Mouse (Mus musculus) kidney, postnatal 14 days (tissue): ENCODE measurements around the gene P4htm.

Source experiments
- DNase-seq: peaks from one replicate; pipeline ENCODE4 v3.0.0; 2022; ENCODE audit warnings: mixed read lengths

The P4htm gene

DNA sequence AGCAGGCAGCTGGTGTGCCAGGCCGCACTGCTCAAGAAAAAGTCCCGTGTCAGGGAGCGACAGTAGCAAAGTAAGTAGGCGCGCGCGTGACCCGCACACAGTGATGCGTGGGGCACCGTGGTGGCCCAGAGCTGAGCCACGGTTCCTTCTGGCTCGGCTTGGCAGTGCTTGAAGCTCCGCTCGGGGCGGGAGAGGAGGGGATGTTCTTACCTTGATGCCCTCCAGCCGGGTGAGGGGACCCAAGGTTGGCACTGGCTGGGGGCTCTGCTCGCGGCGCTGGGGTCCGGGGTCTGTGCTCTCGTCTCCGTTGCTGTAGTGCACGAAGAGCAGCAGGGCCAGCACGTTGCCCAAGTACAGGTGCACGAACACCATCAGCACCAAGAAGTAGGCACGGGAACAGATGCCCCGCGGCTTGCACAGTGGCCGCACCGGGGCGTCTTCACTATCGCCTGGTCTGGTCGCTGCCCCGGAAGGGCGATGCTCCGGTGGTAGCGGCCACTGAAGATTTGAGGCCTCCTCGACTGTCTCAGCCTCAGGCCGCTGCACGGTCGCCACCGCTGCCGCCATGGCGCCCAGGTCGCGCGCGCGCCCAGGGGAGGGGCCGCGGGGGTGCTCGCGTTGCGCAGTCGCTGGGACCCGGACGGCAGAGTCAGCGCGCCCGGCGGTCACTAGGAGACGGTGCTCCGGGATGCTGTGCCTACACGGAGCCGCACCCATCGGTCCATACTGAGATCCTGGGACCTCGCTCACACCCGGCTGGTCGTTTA, at the start of gene P4htm:
Gene P4htm, minus strand, starts transcription at position 670 of the 767 bp plus-strand sequence.
- peak; percentile 73 for DNase-seq

DNA sequence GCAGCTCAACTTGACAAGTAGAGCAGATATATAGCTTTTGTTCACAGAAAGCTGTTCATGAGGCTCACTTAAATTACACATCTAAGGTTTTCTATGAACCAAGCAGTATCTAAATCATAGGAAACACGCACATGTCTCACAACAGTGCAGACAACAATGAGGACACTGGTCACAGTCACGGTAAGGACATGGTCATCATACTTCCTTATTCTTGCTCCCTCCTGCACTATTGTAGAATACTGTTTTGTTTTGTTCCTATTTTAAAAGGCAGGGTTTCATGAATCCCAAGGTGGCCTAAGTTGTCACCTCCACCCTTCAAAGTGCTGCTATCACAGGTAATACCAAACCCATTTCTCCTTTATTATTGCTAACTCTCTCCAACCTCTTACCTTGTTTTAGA, 42.4 kb upstream of the P4htm start:
- DNase-seq = no peak

DNA sequence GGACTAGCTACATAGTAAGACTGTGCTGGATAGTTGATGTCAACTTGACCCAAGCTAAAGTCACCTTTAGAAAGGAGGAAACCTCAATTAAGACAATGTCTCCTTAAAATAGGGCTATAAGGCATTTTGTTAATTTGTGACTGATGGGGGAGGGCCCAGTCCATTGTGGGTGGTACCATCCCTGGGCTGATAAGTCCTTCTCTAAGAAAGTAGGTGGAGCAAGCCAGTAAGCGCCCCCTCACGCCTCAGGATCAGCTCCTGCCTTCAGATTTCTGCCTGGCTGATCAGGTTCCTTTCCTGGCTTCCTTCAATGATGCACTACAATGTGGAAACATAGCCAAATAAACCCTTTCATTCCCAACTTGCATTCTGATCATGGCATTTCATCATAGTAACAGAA, 37.9 kb upstream of the P4htm start:
- DNase-seq = no peak

DNA sequence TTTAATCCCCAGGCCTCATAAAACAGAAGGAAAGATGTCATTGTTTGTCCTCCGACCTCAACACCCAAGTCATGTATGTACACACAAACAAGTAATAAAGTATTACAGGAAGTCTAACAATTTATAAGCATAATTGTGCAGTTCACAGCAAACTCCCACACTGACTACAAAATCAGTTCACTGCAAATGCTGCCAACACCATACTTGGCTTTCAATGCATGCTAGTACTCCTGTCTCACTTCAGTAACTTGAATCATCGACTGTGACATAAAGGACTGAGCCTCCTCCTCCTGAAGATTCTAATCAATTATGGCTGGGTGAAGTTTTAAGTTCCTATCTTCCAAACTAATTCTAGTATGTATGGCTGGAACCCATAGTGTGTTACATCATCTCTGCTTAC, 36.4 kb upstream of the P4htm start:
- DNase-seq = no peak

DNA sequence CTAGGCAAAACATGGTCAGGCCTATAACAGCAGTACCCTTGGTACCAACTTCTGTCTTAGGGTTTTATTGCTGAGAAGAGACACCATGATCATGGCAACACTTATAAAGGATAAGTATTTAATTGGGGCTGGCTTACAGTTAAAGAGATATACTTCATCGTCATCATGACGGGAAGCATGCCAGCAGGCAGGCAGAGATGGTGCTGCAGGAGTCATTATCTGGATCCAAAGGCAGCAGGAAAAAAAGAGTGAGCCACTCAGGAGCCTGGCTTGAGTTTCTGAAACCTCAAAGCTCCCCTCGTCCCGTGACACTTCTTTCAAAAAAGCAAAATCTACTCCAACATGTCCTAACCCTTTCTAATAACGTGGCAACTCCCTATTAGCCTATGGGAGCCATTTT, 34.9 kb upstream of the P4htm start:
- no peak for DNase-seq

DNA sequence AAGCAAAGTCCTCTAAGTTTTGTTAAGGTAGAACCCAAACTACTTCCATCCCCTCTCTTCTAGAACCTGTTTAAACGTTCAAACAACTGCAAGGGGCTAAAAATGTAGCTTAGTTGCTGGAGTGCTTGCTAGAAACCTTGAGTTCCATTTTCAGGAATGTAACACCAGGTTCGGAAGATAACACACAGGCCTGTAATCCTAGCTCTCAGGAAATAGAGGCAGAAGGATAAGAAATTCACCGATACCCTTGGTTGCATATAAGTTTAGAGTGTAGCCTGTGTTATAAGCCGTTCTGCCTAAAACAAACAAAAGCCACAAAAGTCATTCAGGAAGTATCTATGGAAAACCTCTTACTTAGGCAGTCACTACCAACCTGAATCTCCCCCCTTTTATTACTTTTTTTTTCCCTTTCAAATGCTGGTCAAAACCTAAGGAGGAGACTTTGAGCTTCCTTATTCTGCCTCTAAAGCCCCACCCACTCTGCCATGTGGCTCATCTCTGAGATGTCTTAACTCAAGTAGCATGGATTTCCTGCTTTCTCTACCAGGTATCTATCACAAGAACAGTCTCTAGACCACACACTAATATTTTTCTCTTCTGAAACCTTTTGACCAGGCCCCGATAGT, 34.3 kb upstream of the P4htm start:
- no peak for DNase-seq

DNA sequence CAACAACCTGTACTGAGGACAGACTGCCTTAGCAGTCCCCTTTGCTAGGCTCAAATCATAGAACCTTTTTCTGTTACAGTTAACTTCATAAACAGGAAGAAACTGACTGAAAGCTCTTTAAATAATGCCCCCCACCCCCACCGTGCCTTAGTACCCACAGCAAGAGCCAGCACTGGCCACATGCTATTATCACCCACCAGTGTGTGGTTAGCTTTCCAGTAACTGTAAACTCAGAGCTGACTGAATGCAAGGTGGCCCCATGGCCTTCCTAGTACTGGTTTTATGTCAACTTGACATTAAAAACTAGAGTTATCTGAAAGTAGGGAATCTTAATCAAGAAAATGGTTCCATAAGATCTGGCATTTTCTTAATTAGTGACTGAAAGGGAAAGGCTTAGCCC, 33.2 kb upstream of the P4htm start:
- no peak for DNase-seq

DNA sequence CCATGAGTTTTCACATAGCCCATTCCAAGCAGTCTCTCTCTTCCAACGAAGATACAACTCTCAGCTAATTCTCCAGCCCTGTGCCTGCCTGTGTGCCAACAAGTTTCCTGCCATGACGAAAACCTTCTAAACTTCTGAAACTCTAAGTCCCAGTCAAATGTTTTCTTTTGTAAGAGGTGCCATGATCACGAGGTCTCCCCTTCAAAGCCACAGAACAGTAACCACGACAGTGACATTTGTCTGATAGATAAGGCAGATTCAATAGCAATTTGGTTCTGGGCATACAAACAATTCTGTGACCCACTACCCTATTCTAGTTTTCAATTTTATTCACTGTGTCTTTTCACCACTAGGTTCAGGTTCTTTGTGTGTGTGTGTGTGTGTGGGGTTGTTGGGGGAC, 30.7 kb upstream of the P4htm start:
- DNase-seq = no peak

DNA sequence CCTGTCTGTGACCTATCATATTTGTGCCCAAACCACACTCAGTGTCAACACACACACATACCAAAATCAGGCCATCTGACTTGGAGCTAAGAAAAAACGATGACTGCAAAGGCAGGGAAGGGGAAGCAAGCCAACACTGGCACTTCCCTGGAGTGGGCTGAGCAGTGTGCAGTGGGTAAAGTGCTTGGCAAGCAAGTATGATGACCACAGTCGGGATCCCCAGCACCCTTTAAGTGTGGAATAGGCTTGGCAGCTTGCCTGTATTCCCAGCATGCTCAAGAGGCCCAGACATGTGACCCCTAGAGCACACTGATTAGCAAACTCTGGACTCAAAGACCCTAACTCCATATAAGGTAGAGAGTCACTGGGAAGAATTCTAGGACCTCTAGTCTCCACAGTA, 29.0 kb upstream of the P4htm start:
- peak; percentile 48 for DNase-seq

DNA sequence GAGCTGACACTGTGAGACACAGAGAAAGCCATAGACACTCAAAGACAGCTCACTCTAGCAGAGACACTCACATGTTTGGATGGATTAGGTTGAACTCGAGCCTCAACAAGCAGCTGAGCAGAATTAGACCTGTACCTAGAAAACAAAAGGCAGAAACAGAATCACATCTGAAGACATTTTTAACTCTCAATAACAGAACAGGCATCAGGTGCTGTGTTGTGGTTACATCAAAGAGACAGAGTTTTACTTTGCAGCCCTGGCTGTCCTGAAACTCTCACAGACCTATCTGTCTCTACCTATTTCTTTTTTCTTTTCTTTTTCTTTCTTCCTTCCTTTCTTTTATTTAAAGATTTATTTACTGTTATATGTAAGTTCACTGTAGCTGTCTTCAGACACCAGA, 19.8 kb upstream of the P4htm start:
- DNase-seq = no peak

DNA sequence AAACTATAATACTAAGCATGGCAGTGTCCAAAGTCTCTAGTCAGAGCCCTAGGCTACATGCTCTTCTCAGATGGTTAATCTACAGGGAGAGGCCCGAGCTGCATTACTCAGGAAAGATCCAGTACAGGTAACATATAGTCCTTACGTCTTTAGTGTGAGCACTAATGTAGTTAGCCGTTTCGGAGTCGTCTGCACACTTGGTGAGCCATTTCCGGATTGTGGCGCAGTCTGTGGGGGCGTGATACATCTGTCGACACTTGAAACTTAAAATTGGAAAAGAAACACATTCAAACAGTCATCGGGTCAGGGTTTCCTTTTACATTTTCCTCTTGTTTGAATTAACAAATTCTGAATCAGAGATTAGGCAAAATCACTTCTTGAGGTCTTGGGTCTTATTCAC, 14.0 kb upstream of the P4htm start:
- DNase-seq = no peak

DNA sequence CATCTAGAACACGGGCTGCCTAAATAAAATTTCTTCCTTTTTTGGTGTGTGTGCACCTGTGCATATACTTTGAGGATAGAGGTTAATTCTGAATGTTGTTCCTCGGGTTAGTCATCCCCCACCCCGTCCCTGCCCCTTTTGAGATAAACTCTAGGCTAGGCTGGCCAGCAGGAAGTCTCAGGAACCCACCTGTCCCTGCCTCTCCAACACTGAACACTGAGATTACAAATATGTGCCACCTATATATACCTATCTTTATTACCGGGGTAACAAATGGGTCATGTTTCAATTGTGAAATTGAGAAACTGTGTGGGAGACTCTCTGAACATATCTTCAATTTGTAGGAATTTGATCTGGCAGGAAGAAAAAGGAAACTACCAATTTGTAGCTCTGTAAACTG, 11.4 kb upstream of the P4htm start:
- DNase-seq = no peak

DNA sequence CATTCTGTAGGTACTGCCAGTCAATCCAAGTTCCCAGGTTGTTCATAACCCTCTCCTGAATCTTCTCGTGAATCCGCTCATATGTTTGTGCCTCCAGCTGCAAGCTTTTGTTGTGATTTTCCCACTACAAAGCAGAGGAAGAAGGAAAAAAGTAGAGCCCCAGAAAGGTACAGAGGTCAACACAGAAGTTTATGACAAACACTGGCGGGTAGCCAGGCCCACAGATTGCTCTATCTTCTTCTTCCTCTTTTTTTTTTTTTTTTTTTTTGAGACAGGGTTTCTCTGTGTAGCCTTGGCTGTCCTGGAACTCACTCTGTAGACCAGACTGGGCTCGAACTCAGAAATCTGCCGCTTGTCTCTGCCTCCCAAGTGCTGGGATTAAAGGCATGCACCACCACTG, 10.5 kb upstream of the P4htm start:
- peak; percentile 8 for DNase-seq

DNA sequence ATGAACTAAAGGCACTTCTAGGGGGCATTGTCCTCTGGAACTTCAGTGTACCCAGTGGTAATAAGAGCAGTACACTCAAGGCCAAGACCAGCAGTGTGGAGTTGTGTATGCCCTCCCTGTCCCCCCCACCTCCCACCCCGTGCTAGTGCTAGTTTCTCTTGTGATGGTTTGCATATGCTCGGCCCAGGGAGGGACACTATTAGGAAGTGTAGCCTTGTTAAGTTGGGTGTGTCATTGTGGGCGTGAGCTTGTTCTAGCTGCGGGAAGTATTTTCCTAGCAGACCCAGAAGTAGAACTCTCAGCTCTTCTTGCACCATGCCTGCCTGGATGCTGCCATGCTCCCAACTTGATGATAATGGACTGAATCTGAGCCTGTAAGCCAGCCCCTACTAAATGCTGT, 4.5 kb upstream of the P4htm start:
- no peak for DNase-seq

DNA sequence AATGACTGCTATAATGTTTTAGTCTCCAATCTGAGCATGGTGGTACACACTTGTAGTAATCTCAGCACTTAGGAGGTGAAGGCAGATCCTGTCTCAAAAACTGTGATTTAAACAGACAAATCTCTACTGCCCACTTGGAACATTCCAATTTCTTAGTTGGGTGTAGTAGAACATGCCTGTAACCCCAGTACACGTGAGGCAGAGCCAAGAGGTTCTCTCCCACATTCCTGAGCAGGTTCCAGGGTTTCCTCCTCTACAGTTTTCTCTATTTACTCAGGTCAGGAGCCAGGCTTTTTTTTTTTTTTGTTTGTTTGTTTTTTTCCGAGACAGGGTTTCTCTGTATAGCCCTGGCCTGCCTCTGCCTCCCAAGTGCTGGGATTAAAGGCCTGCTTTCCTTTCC, 2.5 kb upstream of the P4htm start:
- no peak for DNase-seq

DNA sequence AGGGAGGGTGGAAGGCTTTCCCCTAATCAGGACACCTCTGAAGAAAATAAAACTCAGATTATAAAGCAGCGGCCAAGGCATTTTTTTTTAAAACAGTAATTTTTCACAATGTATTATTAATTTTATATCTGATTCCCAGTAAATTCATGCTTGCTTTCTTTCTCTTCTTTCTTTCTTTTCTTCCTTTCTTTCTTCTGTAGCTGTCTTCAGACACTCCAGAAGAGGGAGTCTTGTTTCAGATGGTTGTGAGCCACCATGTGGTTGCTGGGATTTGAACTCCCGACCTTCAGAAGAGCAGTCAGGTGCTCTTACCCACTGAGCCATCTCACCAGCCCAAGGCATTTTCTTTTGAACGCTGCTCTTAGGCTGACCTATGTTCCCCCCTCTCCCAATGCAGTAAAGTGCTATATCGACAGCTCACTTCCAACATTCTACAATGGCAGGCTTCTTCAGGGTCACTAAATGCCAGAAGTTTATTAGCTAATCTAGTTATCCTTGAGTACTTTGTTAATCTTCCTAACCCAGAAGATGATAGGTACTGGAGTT, 1.6 kb upstream of the P4htm start:
- no peak for DNase-seq

DNA sequence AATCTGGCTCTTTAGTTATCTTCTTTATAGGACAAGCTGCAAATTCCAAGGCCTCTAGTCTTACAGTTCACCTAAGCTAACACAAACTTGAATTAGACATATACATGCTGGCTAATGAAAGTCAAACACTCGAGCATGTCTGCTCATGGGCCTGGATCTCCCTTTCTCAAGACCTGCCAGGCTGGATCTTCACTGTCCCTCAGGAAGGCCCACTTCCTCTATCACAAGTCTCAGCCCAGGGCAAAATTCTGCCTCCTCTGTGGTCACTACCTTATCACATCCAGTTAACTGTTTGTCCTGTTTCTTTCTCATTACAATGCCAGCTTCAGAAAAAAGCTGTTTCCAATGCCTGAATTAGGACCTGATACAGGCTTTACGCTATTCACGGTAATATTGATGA, 3.1 kb downstream of the P4htm start:
- DNase-seq = no peak

DNA sequence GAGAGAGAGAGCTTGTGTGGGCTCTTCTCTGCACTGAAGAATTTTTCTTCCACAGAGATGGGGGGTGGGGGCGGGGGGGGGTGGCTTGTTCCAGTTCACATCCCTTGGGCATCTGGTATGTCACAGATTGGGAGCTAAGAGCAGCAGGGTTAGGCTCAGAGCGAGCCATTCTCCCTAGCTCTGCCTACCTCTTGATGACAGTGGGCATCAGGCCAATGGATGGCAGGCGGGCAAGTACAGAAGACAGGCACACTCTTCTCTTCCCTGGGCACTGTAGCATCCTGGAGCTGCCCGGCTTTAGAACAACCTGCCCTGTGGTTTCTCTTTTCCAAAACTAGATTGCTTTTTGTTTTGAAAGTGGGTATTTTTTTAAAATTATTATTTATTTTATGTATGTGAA, 6.0 kb downstream of the P4htm start:
- no peak for DNase-seq

DNA sequence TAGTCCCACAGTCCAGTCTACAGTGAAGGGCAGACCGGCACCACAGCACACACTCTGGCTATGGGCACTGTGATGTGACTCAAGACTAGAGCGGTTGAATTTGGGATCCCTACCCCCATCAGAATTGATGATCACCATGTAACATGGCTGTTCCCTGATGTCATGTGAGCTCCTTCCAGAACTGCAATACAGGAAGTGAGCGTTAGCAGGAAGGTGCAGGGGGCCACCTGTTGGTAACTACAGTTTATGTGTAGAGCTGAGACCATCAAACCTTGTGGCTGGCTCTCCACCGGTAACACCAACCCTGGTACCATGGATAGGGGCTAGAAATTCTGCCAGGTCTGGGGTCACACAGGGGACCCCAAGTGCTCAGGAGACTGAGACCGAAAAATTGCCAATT, 8.2 kb downstream of the P4htm start:
- DNase-seq = peak; percentile 13

DNA sequence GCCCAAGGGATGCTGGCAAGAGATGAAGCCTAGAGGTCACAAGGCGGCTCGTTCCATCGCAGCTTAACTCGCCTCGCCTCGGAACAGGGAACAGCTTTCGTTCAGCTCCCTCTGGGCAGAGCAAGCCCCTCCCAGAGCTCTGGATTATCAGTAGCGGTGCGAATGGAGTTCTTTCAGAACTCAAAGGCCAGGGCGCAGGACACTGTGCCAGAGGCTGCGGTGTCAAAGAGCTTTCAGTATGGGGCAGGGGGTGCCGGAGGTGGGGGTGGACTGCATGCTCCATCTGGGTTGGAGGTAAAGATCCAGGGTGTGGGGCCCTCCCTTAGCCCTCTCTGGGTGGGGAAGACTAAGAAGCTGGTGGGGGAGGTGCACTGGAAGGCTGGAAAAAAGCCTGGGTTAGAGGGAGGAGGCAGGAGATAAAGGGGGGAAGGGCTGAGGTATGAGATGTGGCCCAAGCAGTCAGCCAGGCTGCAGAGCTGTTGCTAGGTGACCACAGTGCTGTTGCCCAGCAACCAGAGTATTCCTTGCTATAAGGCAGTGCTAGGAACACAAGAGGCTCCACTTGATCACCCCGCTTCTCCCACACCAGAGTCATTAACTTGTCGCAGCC, 9.8 kb downstream of the P4htm start:
- peak; percentile 66 for DNase-seq

DNA sequence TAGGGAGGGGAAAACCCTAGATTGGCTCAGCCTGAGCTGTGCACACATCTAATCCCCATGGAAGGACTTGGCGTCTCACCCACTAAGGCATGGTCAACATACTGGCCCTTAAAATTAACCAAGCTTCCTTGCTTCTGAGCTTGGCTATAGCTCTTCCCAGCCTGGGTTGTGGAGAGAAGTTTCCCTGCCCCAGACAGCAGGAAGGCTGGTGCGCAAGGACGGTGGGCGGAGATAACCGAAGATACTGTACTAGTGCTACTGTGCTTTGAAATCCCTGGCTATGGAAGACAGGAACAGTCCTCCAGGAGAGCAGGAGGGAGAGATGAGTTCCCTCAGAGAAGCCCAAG, 18.1 kb downstream of the P4htm start:
- no peak for DNase-seq

DNA sequence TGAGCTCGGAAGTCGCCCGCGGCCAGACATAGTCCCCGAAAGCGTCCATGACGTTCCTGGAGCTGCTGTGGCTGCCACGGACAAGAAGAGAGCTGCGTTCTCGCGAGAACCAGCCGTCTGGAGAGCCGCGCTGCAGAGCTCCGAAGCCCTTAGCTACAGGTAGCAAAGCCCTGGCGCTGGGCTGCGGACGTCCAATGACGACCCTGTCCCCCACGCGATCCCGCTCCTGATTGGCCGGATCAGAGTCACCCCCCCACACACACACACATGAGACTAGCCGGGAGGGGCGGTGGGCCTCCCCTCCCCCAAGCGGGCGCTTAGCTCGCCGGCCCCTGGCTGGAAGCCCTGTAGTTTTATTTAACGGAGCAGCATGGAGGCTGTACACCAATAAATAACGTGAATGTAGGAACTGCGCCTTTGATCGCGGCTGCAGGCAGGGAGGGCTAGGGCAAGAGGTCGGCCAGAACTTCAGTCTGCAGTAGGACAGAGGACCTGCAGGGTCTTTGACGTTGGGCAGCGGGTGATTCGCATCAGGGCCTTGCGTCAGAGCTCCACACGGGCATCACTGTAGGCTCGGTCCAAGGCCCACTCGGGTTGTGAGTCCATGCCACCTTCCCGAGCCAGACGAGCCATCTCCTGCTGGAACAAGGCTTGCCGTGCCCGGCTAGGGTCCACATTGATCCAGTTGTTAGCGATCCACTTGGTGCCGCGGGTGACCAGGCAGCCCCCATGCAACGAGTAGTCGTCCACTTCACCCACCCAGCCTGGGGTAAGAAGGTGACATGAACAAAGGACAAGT, 18.7 kb downstream of the P4htm start, which contains the start of gene Wdr6:
Gene Wdr6, minus strand, starts transcription at position 195 of the 799 bp plus-strand sequence.
- DNase-seq = peak; percentile 96

DNA sequence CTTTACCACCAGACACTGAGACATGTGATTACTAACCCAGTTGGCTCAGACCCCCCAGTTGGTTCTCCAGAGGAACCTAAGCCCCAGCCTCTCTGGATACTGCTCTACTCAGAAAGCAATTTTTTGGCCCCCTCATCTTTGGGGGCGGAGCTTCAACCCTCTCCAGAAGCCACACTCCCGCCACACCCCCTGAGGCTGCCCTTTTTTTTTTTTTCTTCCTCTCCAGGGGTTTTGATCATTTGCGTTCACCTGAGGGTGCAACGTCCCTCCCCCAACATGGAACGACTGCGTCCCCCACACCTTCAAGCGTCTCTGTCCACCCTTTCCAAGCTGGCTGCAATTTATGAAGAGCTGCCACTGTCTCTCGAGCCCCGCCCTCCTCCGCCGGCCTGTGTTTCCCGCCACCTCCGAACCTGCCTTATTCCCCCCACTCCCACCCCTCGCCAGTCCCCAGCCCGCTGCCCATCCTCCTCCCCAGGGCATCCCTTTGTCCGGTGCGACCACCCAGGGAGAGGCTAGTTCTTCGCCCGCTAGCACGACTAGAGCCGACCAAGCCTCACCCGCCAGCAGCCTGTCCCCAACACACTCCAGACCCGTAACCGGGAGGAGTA, 19.4 kb downstream of the P4htm start:
- DNase-seq = peak; percentile 52
